Mouse (Mus musculus): ENCODE data around the gene Garem2.
"Not testable (repeated sequence)": the region's sequence is repeated elsewhere in the genome, so short reads cannot be mapped to it uniquely, and the experiment has no call there.

GRCm38 (mm10) chr5:30059607-30060006 lies 45.4 kb upstream of the Garem2 start:
- TF ChIP-seq CTCF (conservative IDR thresholded peaks at IDR 0.05; ENCODE audit: insufficient read depth, insufficient read length, low read depth, low read length); POLR2A (IDR thresholded peaks at IDR 0.05; ENCODE audit: low read depth, low read length): not testable (repeated sequence)

Measured in kidney, adult 2 months (tissue).